Mouse (Mus musculus) megakaryocyte, embryonic 14.5 days (primary cell): Measurements from ENCODE around the gene Afg3l1.

Experiments
- FLI1 ChIP-seq: IDR thresholded peaks from 2 replicates; pipeline ENCODE4 v1.6.1; 2012; ENCODE audit warnings: low read length, inconsistent platforms, mixed read lengths
- GATA1 ChIP-seq: IDR thresholded peaks from 3 replicates; pipeline ENCODE4 v1.6.1; 2012; ENCODE audit warnings: mixed read lengths, low read length, inconsistent platforms, borderline replicate concordance

- TF ChIP-seq GATA1 (no peak), FLI1 (no peak)
Measured at GRCm38 (mm10) chr8:123432381-123432780, 45.3 kb upstream of the Afg3l1 start.
